Mouse (Mus musculus): ENCODE results near the gene P2ry12.

Gene P2ry12

DNA sequence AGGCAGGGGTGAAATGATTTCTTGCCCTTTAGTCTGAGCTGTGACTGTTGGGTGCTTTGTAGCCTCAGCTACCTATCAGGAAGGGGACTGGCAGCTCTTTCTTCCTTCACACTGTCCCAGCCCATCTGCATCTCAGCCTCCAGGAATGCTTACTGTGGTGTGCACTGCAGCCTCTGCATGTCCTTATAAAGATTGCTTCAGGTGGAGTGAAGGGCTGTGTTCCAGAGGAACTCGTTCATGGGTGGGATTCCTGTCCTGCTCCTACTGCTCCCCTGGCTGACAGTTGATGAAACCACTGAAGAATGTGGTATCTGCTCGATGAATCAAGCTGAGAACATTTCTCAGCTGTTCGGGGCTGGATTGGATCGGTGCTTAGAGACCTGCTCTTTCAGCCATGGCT, 75.3 kb downstream of the P2ry12 start:
- no peak for DNase-seq (ENCODE audit: low spot score in 2 of 2)

- no peak for DNase-seq (ENCODE audit: low spot score in 2 of 2)
Observed at GRCm38 (mm10) chr3:59185662-59186061, 77.0 kb downstream of the P2ry12 start.

- no peak for DNase-seq (ENCODE audit: low spot score in 2 of 2)
Observed at GRCm38 (mm10) chr3:59182129-59182528, 80.5 kb downstream of the P2ry12 start.

GRCm38 (mm10) chr3:59181134-59181533, 81.5 kb downstream of the P2ry12 start:
- no peak for DNase-seq (ENCODE audit: low spot score in 2 of 2)

- no peak for DNase-seq (ENCODE audit: low spot score in 2 of 2)
Observed at GRCm38 (mm10) chr3:59176871-59177270, 85.8 kb downstream of the P2ry12 start.

DNA sequence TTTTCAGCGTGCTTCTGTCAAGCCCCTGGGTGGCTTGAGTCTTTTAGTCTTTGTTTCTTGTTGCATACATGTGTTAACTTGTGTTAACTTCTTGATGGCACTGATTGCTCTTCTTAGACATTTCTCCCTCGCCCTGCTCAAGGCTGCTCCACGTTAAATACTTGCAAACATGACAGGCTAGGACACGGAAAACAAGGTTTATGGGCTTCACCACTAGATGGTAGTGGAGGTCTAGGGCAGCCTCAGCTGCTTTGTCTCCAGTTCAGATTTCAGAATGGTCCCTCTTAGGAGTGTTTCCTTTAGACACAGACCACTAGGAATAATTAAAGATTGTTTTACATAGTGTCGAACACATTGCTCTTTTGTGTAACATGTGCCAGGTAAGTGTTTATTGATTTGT, 87.4 kb downstream of the P2ry12 start:
- DNase-seq (ENCODE audit: low spot score in 2 of 2): peak; percentile 45 to 55

DNA sequence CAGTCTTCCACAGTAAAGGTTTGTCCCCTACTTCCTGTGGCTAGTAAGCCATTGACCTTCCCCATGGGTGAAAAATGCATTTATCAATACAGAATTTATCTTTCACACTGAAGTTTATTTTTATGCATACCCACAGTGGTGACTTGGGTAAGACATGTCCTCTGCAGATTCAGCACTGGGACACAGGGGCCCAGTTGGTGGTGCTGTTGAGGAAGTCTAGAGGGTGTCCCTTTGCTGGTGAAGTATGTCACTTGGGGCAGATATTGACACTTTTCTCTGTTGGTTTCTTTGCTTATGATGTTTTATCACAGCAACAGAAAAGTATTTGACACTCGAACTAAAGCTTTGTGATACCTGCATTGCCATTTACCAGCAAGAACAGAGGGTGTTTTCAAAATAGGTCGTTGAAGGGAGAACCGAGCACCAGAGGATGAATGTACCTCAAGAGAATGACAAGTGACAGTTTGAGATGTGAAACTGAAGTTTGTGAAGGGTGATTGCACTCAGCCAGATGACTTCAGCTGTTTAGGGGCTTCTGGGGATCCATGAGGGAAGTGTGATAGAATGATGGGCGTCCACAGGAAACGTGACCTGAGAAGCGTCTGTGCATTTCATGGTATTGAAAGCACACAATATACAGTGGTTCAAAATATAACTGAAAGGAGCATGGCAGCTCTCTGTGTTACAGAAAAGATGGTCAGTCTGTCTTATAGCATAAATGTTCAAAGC, 88.1 kb downstream of the P2ry12 start:
- peak; percentile 60 to 66 for DNase-seq (ENCODE audit: low spot score in 2 of 2)

- DNase-seq (ENCODE audit: low spot score in 2 of 2): no peak
Observed at GRCm38 (mm10) chr3:59169921-59170627, 92.6 kb downstream of the P2ry12 start.

- DNase-seq (ENCODE audit: low spot score in 2 of 2): no peak
Observed at GRCm38 (mm10) chr3:59169215-59169614, 93.5 kb downstream of the P2ry12 start.

- no peak for DNase-seq (ENCODE audit: low spot score in 2 of 2)
Observed at GRCm38 (mm10) chr3:59168476-59168875, 94.2 kb downstream of the P2ry12 start.

- DNase-seq (ENCODE audit: low spot score in 2 of 2): no peak
Observed at GRCm38 (mm10) chr3:59167417-59168054, 95.1 kb downstream of the P2ry12 start.
